In genomic region chr19:43494914-43495313, GRCm38 (mm10) we compare ENCODE assay signal across 9 mouse cellular contexts. TPM values are rescaled to one million over a fixed set of nuclear protein-coding genes. Genes with fewer than 3 reads are reported as not detected.
DNase-seq lines count a peak whose midpoint lies in the region; ATAC-seq lines count a peak whose summit lies in the region.
"Had no signal": no experiment of that assay in that cellular context is flagged by ENCODE, and none has a peak within 500 bp of the region (broad histone marks: within the 10 kb centered on the region; RNA-seq: fewer than 3 reads in every experiment).

No protein-coding gene starts in this region.

- no peak overlapping the region for H3K27ac ChIP-seq in kidney, embryonic 15.5 days
- H3K27ac ChIP-seq in forebrain, embryonic 15.5 days (replicated peaks): no peak overlapping the region
- peak overlapping the region; percentile 80 for H3K27ac ChIP-seq in liver, embryonic 13.5 days
- no peak overlapping the region for H3K27ac ChIP-seq in stomach, embryonic 15.5 days

- peak overlapping the region; percentile 58 for H3K4me2 ChIP-seq in kidney, embryonic 15.5 days
- H3K4me2 ChIP-seq in forebrain, embryonic 15.5 days (replicated peaks): peak overlapping the region; percentile 46
- peak overlapping the region; percentile 65 for H3K4me2 ChIP-seq in liver, embryonic 13.5 days
- peak overlapping the region; percentile 51 for H3K4me2 ChIP-seq in stomach, embryonic 15.5 days

- H3K27me3 ChIP-seq in kidney, embryonic 15.5 days: peaks cover 15% of the 10 kb centered on the region
- no peaks in the 10 kb centered on the region for H3K27me3 ChIP-seq in forebrain, embryonic 15.5 days
- H3K27me3 ChIP-seq in liver, embryonic 13.5 days: no peaks in the 10 kb centered on the region
- H3K27me3 ChIP-seq in stomach, embryonic 15.5 days (replicated peaks): peaks cover 6% of the 10 kb centered on the region; the same call in 1 of the 2 replicates

- no peaks in the 10 kb centered on the region for H3K9me3 ChIP-seq in kidney, embryonic 15.5 days (replicated peaks)
- H3K9me3 ChIP-seq in forebrain, embryonic 15.5 days: no peaks in the 10 kb centered on the region
- no peaks in the 10 kb centered on the region for H3K9me3 ChIP-seq in liver, embryonic 13.5 days (replicated peaks)
- no peaks in the 10 kb centered on the region for H3K9me3 ChIP-seq in stomach, embryonic 15.5 days

- H3K9ac ChIP-seq in kidney, embryonic 15.5 days: 0 out of 2 replicates have a peak overlapping the region, but pooled peaks have one; percentile 3
- H3K9ac ChIP-seq in forebrain, embryonic 15.5 days (replicated peaks): no peak overlapping the region
- peak overlapping the region; percentile 57 for H3K9ac ChIP-seq in liver, embryonic 13.5 days
- no peak overlapping the region for H3K9ac ChIP-seq in stomach, embryonic 15.5 days

- peaks cover 9% of the 10 kb centered on the region for H3K4me1 ChIP-seq in kidney, embryonic 15.5 days
- H3K4me1 ChIP-seq in forebrain, embryonic 15.5 days: peaks cover 3% of the 10 kb centered on the region; the same call in 1 of the 2 replicates
- peaks cover 33% of the 10 kb centered on the region for H3K4me1 ChIP-seq in liver, embryonic 13.5 days (replicated peaks)
- H3K4me1 ChIP-seq in stomach, embryonic 15.5 days: no peaks in the 10 kb centered on the region

- ATAC-seq in kidney, embryonic 15.5 days (replicated peaks; ENCODE audit: low FRiP score): 0 out of 2 replicates have a peak, but pooled peaks have one; percentile 46
- ATAC-seq in forebrain, embryonic 15.5 days (replicated peaks): 0 out of 2 replicates have a peak, but pooled peaks have one; percentile 27
- peak; percentile 90 for ATAC-seq in liver, embryonic 13.5 days (ENCODE audit: low read depth)
- peak; percentile 52; the same call in 1 of the 2 replicates for ATAC-seq in stomach, embryonic 15.5 days (ENCODE audit: insufficient read depth, low FRiP score, low read depth)

- DNase-seq in kidney, postnatal 14 days: no peak
- peak; percentile 35 for DNase-seq in liver, embryonic 13.5 days
- no peak for DNase-seq in urinary bladder, postnatal 10 days (ENCODE audit: low spot score)
- DNase-seq in Muller cell, postnatal 12 days (ENCODE audit: inconsistent ontology term): no peak
- DNase-seq in layer of hippocampus, adult 18-20 months (ENCODE audit: low spot score in 2 of 2): no peak
- DNase-seq: right cerebral cortex, postnatal 25 days had no signal

- 12% methylated on average over 14 of the region's 14 CpGs for WGBS in kidney, embryonic 15.5 days
- 14% methylated on average over 14 of the region's 14 CpGs for whole genome bisulfite sequencing in forebrain, embryonic 15.5 days
- 7% methylated on average over 14 of the region's 14 CpGs for WGBS in liver, embryonic 13.5 days (ENCODE audit: insufficient replicate concordance)
- 22% methylated on average over 12 of the region's 14 CpGs for WGBS in stomach, embryonic 15.5 days

- peaks cover 14% of the 10 kb centered on the region for H3K36me3 ChIP-seq in kidney, embryonic 15.5 days
- H3K36me3 ChIP-seq in forebrain, embryonic 15.5 days: peaks cover 10% of the 10 kb centered on the region
- H3K36me3 ChIP-seq in liver, embryonic 13.5 days: peaks cover 15% of the 10 kb centered on the region
- H3K36me3 ChIP-seq in stomach, embryonic 15.5 days: 0 out of 2 replicates have a peak, but pooled peaks cover 6% of the 10 kb centered on the region

- H3K4me3 ChIP-seq in kidney, embryonic 15.5 days (replicated peaks): peak overlapping the region; percentile 31
- peak overlapping the region; percentile 24 for H3K4me3 ChIP-seq in forebrain, embryonic 15.5 days
- H3K4me3 ChIP-seq in liver, embryonic 13.5 days (replicated peaks): peak overlapping the region; percentile 47
- peak overlapping the region; percentile 18 for H3K4me3 ChIP-seq in stomach, embryonic 15.5 days (replicated peaks)

RNA-seq across cellular contexts. Expression of gene Got1, which starts 29.5 kb away (rescaled TPM):
- polyA plus RNA-seq in kidney, embryonic 15.5 days (2015; fragmentation: Nextera tagmentation; extraction: Ambion mirVana): 57.8 and 59.0 TPM in 2 replicates
- polyA plus RNA-seq in forebrain, embryonic 15.5 days (2015; fragmentation: Nextera tagmentation; extraction: Ambion mirVana): 71.3 and 75.6 TPM in 2 replicates
- 22.0 and 24.0 TPM in 2 replicates for polyA plus RNA-seq in liver, embryonic 13.5 days (2015; fragmentation: Nextera tagmentation; extraction: Ambion mirVana)
- polyA plus RNA-seq in stomach, embryonic 15.5 days (2015; fragmentation: Nextera tagmentation; extraction: Ambion mirVana): 33.7 and 35.7 TPM in 2 replicates
- 100 to 1,000 TPM; 374 to 381 TPM for total RNA-seq in layer of hippocampus, adult 18-20 months (2021)

RNA-seq across cellular contexts. Expression of gene Cnnm1, which starts 54.7 kb away (rescaled TPM):
- polyA plus RNA-seq in kidney, embryonic 15.5 days (2015; fragmentation: Nextera tagmentation; extraction: Ambion mirVana): 0.19 TPM in 2 replicates
- 1.2 and 1.3 TPM in 2 replicates for polyA plus RNA-seq in forebrain, embryonic 15.5 days (2015; fragmentation: Nextera tagmentation; extraction: Ambion mirVana)
- 0.07 and 0.37 TPM in 2 replicates for polyA plus RNA-seq in liver, embryonic 13.5 days (2015; fragmentation: Nextera tagmentation; extraction: Ambion mirVana)
- polyA plus RNA-seq in stomach, embryonic 15.5 days (2015; fragmentation: Nextera tagmentation; extraction: Ambion mirVana): 0.30 and 0.72 TPM in 2 replicates
- total RNA-seq in layer of hippocampus, adult 18-20 months (2021): 100 to 1,000 TPM; 116 TPM

Comparison
In these comparisons a context has a peak if more than half of its experiments do, and no peak if none do; other contexts are left out.
1. ATAC-seq: peak in every context shown above with its lines; median percentile 90 in liver, embryonic 13.5 days; 52 in stomach, embryonic 15.5 days; 46 in kidney, embryonic 15.5 days; 27 in forebrain, embryonic 15.5 days.
2. H3K9ac ChIP-seq: peak in kidney, embryonic 15.5 days (single experiment) and liver, embryonic 13.5 days (single experiment); none in forebrain, embryonic 15.5 days (single experiment) and stomach, embryonic 15.5 days (single experiment).
3. Peak in every context shown above with its lines, with median percentiles within 50 percentile points of each other: H3K4me2 ChIP-seq and H3K4me3 ChIP-seq.